Comparison of ENCODE assay signal across 12 mouse cellular contexts in the genomic region with DNA sequence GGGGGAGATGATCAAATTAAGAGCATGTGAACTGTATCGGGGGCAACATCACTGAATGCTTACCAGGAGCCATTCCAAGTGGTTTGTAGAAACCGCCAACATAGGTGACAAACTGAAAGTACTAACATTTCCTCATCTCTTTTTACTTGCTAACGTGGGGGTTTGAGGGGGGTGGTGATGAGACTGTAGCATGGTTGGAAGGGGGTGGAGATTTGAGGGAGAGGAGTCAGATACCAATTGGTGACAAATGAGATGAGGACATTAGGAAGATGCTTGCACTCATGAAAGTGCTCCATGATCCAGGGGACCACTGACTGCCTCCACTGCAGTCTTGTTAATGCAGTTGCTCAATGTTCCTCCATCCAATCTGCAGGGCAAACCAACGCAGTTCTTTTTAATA. TPM values are rescaled to one million over a fixed set of nuclear protein-coding genes. Genes with fewer than 3 reads are reported as not detected.
A peak's percentile ranks its signal among the peaks of the same experiment; 100 is the strongest.
DNase-seq lines count a peak whose midpoint lies in the region; ATAC-seq and TF ChIP-seq lines count a peak whose summit lies in the region.
"Had no signal": no experiment of that assay in that cellular context is flagged by ENCODE, and none has a peak within 500 bp of the region (broad histone marks: within the 10 kb centered on the region; RNA-seq: fewer than 3 reads in every experiment).

No protein-coding gene starts in this region.

- peaks cover 70% of the 10 kb centered on the region for H3K27me3 ChIP-seq in heart, embryonic 13.5 days (replicated peaks)
- peaks cover 43% of the 10 kb centered on the region for H3K27me3 ChIP-seq in limb, embryonic 14.5 days (ENCODE audit: control insufficient read depth, insufficient read depth, low read length)
- H3K27me3 ChIP-seq in stomach, embryonic 15.5 days (replicated peaks): peaks cover 19% of the 10 kb centered on the region

- peaks cover 10% of the 10 kb centered on the region for H3K4me1 ChIP-seq in heart, embryonic 13.5 days
- no peaks in the 10 kb centered on the region for H3K4me1 ChIP-seq in limb, embryonic 14.5 days (ENCODE audit: control insufficient read depth, insufficient read depth, low read length)
- H3K4me1 ChIP-seq in stomach, embryonic 15.5 days: peaks cover 6% of the 10 kb centered on the region; the same call in 1 of the 2 replicates

- peak overlapping the region; percentile 19 for H3K4me3 ChIP-seq in heart, embryonic 13.5 days
- H3K4me3 ChIP-seq in limb, embryonic 14.5 days (replicated peaks; ENCODE audit: low read length): 0 out of 2 replicates have a peak overlapping the region, but pooled peaks have one; percentile 7
- H3K4me3 ChIP-seq in stomach, embryonic 15.5 days (replicated peaks): no peak overlapping the region

- no peak for TF ChIP-seq POLR2A in limb, embryonic 14.5 days (IDR thresholded peaks at IDR 0.05; ENCODE audit: borderline replicate concordance, extremely low read depth, insufficient read depth, insufficient read length)

- no peaks in the 10 kb centered on the region for H3K9me3 ChIP-seq in heart, embryonic 13.5 days
- no peaks in the 10 kb centered on the region for H3K9me3 ChIP-seq in limb, embryonic 14.5 days (ENCODE audit: control insufficient read depth, low read length)
- H3K9me3 ChIP-seq in stomach, embryonic 15.5 days: no peaks in the 10 kb centered on the region

- intact Hi-C loops in heart, postnatal 14 days (cut with DNase I): no loop called here

- peak overlapping the region; percentile 95 for H3K4me2 ChIP-seq in heart, embryonic 13.5 days
- H3K4me2 ChIP-seq in limb, embryonic 14.5 days (replicated peaks; ENCODE audit: low read depth, low read length, severe bottlenecking): peak overlapping the region; percentile 91
- H3K4me2 ChIP-seq in stomach, embryonic 15.5 days: peak overlapping the region; percentile 34; the same call in 1 of the 2 replicates

- no peaks in the 10 kb centered on the region for H3K36me3 ChIP-seq in heart, embryonic 13.5 days
- no peaks in the 10 kb centered on the region for H3K36me3 ChIP-seq in limb, embryonic 14.5 days (ENCODE audit: control insufficient read depth, insufficient read depth, low read length)
- H3K36me3 ChIP-seq in stomach, embryonic 15.5 days: no peaks in the 10 kb centered on the region

- no peak overlapping the region for H3K9ac ChIP-seq in heart, embryonic 13.5 days
- H3K9ac ChIP-seq in limb, embryonic 14.5 days (ENCODE audit: low read depth, low read length, severe bottlenecking): no peak overlapping the region
- H3K9ac ChIP-seq in stomach, embryonic 15.5 days: no peak overlapping the region

- H3K27ac ChIP-seq in heart, embryonic 13.5 days (replicated peaks): no peak overlapping the region
- H3K27ac ChIP-seq in limb, embryonic 14.5 days (replicated peaks; ENCODE audit: low read depth, low read length): no peak overlapping the region
- H3K27ac ChIP-seq in stomach, embryonic 15.5 days: no peak overlapping the region

- WGBS in heart, embryonic 13.5 days: 13% methylated on average over 4 of the region's 4 CpGs
- WGBS in limb, embryonic 14.5 days: 12% methylated on average over 4 of the region's 4 CpGs
- 24% methylated on average over 4 of the region's 4 CpGs for WGBS in stomach, embryonic 15.5 days

- DNase-seq in heart, postnatal 14 days: no peak
- DNase-seq in right cerebral cortex, adult 2 months (ENCODE audit: low spot score in 2 of 2): peak; percentile 18 to 28
- no peak for DNase-seq in right cerebral cortex, postnatal 14 days
- DNase-seq in limb, embryonic 14.5 days (ENCODE audit: low spot score): no peak
- no peak for DNase-seq in adipocyte (ENCODE audit: low spot score)
- no peak for DNase-seq in thymus, postnatal 36 days
- DNase-seq: lung, postnatal 36 days; thymus, adult 18-20 months had no signal

- ATAC-seq in heart, embryonic 13.5 days (ENCODE audit: extremely low read depth, insufficient number of reproducible peaks, low FRiP score, low TSS enrichment): no peak
- no peak for ATAC-seq in limb, embryonic 14.5 days (ENCODE audit: low FRiP score, low read depth)
- no peak for ATAC-seq in stomach, embryonic 15.5 days (ENCODE audit: insufficient read depth, low FRiP score, low read depth)

RNA-seq across cellular contexts. Expression of gene Slitrk3, which starts 0.6 kb away (rescaled TPM):
- polyA plus RNA-seq in heart, embryonic 13.5 days (2015; fragmentation: Nextera tagmentation; extraction: Ambion mirVana): 0.27 and 0.28 TPM in 2 replicates
- not detected for total RNA-seq in heart, postnatal 14 days (2021)
- polyA plus RNA-seq in limb, embryonic 14.5 days (2012; rRNA removed): 1.00 and 1.1 TPM in 2 replicates
- 0.75 and 0.77 TPM in 2 replicates for polyA plus RNA-seq in limb, embryonic 14.5 days (2014; fragmentation: Nextera tagmentation; extraction: Ambion mirVana)
- 2.2 and 2.5 TPM in 2 replicates for polyA plus RNA-seq in stomach, embryonic 15.5 days (2015; fragmentation: Nextera tagmentation; extraction: Ambion mirVana)
- total RNA-seq: hematopoietic stem cell, adult 5-6 weeks had no signal
- polyA plus RNA-seq: C2C12 had no signal

Comparison
In these comparisons a context has a peak if more than half of its experiments do, and no peak if none do; other contexts are left out.
1. DNase-seq: peak in right cerebral cortex, adult 2 months (2 of 2); none in heart, postnatal 14 days (0 of 2), right cerebral cortex, postnatal 14 days (single experiment), limb, embryonic 14.5 days (single experiment), adipocyte (single experiment) and thymus, postnatal 36 days (0 of 2).
2. H3K4me2 ChIP-seq: peak in every context shown above with its lines; median percentile 95 in heart, embryonic 13.5 days; 91 in limb, embryonic 14.5 days; 34 in stomach, embryonic 15.5 days.